Mouse (Mus musculus) E14TG2a.4 (cell line): ENCODE measurements around the gene Tbc1d16.

Experiments
- CTCF ChIP-seq: conservative IDR thresholded peaks from 2 replicates; pipeline ENCODE4 v1.5.1; 2014; ENCODE audit warnings: low read length
- NANOG ChIP-seq: IDR thresholded peaks from 2 replicates; pipeline ENCODE4 v1.6.1; 2014; ENCODE audit warnings: borderline replicate concordance, low read length, mixed read lengths

DNA sequence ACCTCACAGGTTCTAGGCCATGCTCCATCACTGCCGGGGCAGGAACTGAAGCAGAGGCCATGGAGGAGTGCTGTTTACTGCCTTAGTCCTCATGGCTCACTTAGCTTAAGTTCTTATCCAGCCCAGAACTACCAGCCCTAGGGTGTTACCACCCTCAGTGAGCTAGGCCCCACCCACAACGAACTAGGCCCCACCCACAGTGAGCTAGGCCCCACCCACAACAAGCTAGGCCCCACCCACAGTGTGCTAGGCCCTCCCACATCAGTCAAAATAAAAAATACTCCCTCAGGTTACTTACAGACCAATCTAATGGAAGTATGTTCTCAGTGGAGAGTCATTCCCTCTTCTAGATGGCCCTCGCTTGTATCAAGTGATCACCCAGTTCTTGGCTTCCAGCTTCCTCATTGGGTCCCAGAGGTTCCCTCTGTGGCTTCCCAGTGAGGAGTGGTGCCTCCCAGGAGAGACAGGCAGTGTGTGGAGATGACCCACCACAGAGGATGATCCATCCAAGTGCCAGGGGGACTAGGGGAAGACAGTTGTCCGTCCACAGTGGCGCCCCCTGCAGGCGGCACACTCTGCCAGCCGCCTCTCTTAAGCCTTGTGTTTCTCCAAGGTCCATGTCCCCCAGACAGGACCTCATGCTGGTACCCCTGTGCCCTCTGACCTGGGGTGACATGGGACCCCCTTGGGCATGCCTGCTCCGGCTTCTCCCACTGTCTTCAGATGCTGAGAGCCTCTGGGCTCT, 45.1 kb upstream of the Tbc1d16 start:
- TF ChIP-seq CTCF (peak; percentile 79), NANOG (no peak)
